Mouse (Mus musculus) embryonic facial prominence, embryonic 14.5 days (tissue): Measurements from ENCODE around the gene Esr2. TPM values are rescaled to one million over a fixed set of nuclear protein-coding genes. Genes with fewer than 3 reads are reported as not detected.
A peak's percentile ranks its signal among the peaks of the same experiment; 100 is the strongest.
"Not testable (repeated sequence)": the region's sequence is repeated elsewhere in the genome, so short reads cannot be mapped to it uniquely, and the experiment has no call there.

ENCODE experiments used
- ATAC-seq: fragments of 200-750 bp; cut with Nextera tagmentation; 2 replicates; pipeline ENCODE4 v1.8.0; 2017; ENCODE audit warnings: low read depth, moderate number of reproducible peaks, moderate TSS enrichment
- DNase-seq: peaks from one replicate; pipeline ENCODE4 v3.0.0-alpha.2; 2015; ENCODE audit warnings: low spot score
- H3K27ac ChIP-seq: fragments of 300-500 bp; sonication (generic); replicated peaks from 2 replicates; pipeline ENCODE4 v1.5.1; 2014; ENCODE audit warnings: low read depth, mild to moderate bottlenecking, low read length, moderate library complexity
- H3K27me3 ChIP-seq: fragments of 300-500 bp; sonication (generic); replicated peaks from 2 replicates; pipeline ENCODE4 v1.6.1; 2014; ENCODE audit warnings: low read length; ENCODE audit not compliant: control insufficient read depth, insufficient read depth
- H3K36me3 ChIP-seq: fragments of 300-500 bp; sonication (generic); 2 replicates; pipeline ENCODE4 v1.6.1; 2014; ENCODE audit warnings: low read length, mixed read lengths; ENCODE audit not compliant: control insufficient read depth, insufficient read depth
- H3K4me1 ChIP-seq: fragments of 300-500 bp; sonication (generic); 2 replicates; pipeline ENCODE4 v1.6.1; 2014; ENCODE audit warnings: antibody characterized with exemption, low read length; ENCODE audit not compliant: control insufficient read depth, insufficient read depth
- H3K4me2 ChIP-seq: fragments of 300-500 bp; sonication (generic); 2 replicates; pipeline ENCODE4 v1.6.1; 2014; ENCODE audit warnings: low read depth, mild to moderate bottlenecking, low read length, moderate library complexity, mixed read lengths
- H3K4me3 ChIP-seq: fragments of 300-500 bp; sonication (generic); 2 replicates; pipeline ENCODE4 v1.5.1; 2014; ENCODE audit warnings: low read depth, mild to moderate bottlenecking, low read length
- H3K9ac ChIP-seq: fragments of 300-500 bp; sonication (generic); 2 replicates; pipeline ENCODE4 v1.6.1; 2014; ENCODE audit warnings: low read depth, mild to moderate bottlenecking, low read length, moderate library complexity, mixed read lengths
- H3K9me3 ChIP-seq: fragments of 300-500 bp; sonication (generic); 2 replicates; pipeline ENCODE4 v1.6.1; 2016; ENCODE audit warnings: low read length; ENCODE audit not compliant: control insufficient read depth
- WGBS: fragments of 180-500 bp; shearing (Covaris S2); extraction: QIAGEN DNeasy Blood & Tissue Kit; methylation state at CpG from one replicate; pipeline ENCODE4 v1.1.7; 2014; 5-methylcytosine and 5-hydroxymethylcytosine counted together
- polyA plus RNA-seq: library from polyadenylated mRNA; unstranded; fragments of >200 nt; fragmentation: Nextera tagmentation; extraction: Ambion mirVana; gene quantifications from 2 replicates; pipeline ENCODE4 v1.2.1, GENCODE M21; 2014

Gene Esr2
- polyA plus RNA-seq, 1 experiment from 2014 or later, result not detected

GRCm38 (mm10) chr12:76181471-76181870, 4.4 kb upstream of the Esr2 start:
- Histone ChIP-seq H3K36me3 (no peaks in the 10 kb centered on the region), H3K9ac (no peak overlapping the region), H3K4me2 (no peak overlapping the region), H3K4me3 (no peak overlapping the region), H3K27me3 (no peaks in the 10 kb centered on the region), H3K9me3 (no peaks in the 10 kb centered on the region), H3K4me1 (no peaks in the 10 kb centered on the region), H3K27ac (no peak overlapping the region)
- ATAC-seq (no peak), DNase-seq (no peak)
- 50% methylated on average over 8 of the region's 8 CpGs for WGBS

- H3K4me2 ChIP-seq, result no peak overlapping the region
These were observed 3.4 kb upstream of the Esr2 start for GRCm38 (mm10) chr12:76180442-76180841.

DNA sequence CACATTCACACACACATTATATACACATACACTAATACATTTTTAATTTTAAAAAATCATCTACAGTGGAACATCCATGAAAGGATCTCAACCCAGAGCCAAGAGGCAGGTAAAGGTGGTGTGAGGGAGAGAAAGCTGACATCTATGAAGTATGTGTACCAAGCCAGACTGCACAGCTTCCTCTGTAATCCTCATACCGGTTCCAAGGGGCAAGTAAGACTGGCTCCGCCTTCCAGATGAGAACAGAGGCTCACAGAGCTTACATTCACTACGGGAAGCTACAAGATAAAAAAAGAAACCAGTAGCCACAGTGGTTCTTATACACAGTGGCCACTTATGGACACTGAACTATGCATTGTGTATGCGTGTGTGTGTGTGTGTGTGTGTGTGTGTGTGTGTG, 2.5 kb upstream of the Esr2 start:
- ATAC-seq, result 0 out of 2 replicates have a peak, but pooled peaks have one; percentile 27

More at GRCm38 (mm10) chr12:76180442-76180841, 3.4 kb upstream of the Esr2 start:
- DNase-seq (no peak), ATAC-seq (no peak)
- H3K9me3 ChIP-seq, result no peaks in the 10 kb centered on the region
- no peak overlapping the region for H3K9ac ChIP-seq
- no peaks in the 10 kb centered on the region for H3K27me3 ChIP-seq
- WGBS, result 60% methylated on average over 6 of the region's 6 CpGs
- H3K36me3 ChIP-seq, result no peaks in the 10 kb centered on the region
- H3K27ac ChIP-seq, result no peak overlapping the region
- H3K4me1 ChIP-seq, result no peaks in the 10 kb centered on the region
- H3K4me3 ChIP-seq, result no peak overlapping the region

GRCm38 (mm10) chr12:76179051-76179450, 2.0 kb upstream of the Esr2 start:
- Histone ChIP-seq H3K4me1 (no peaks in the 10 kb centered on the region), H3K9ac (no peak overlapping the region), H3K9me3 (no peaks in the 10 kb centered on the region), H3K4me3 (no peak overlapping the region), H3K27me3 (0 out of 2 replicates have a peak, but pooled peaks cover 4% of the 10 kb centered on the region), H3K27ac (no peak overlapping the region), H3K4me2 (no peak overlapping the region), H3K36me3 (no peaks in the 10 kb centered on the region)
- ATAC-seq, result no peak
- peak; percentile 58 for DNase-seq
- WGBS, result 57% methylated on average over 5 of the region's 5 CpGs

More for the DNA sequence above, 2.5 kb upstream of the Esr2 start:
- no peak for DNase-seq
- H3K9ac ChIP-seq, result no peak overlapping the region
- WGBS, result 54% methylated on average over 4 of the region's 4 CpGs
- no peaks in the 10 kb centered on the region for H3K9me3 ChIP-seq
- H3K36me3 ChIP-seq, result no peaks in the 10 kb centered on the region
- H3K4me1 ChIP-seq, result no peaks in the 10 kb centered on the region
- H3K4me3 ChIP-seq, result no peak overlapping the region
- H3K27me3 ChIP-seq, result 0 out of 2 replicates have a peak, but pooled peaks cover 3% of the 10 kb centered on the region
- no peak overlapping the region for H3K4me2 ChIP-seq
- no peak overlapping the region for H3K27ac ChIP-seq

DNA sequence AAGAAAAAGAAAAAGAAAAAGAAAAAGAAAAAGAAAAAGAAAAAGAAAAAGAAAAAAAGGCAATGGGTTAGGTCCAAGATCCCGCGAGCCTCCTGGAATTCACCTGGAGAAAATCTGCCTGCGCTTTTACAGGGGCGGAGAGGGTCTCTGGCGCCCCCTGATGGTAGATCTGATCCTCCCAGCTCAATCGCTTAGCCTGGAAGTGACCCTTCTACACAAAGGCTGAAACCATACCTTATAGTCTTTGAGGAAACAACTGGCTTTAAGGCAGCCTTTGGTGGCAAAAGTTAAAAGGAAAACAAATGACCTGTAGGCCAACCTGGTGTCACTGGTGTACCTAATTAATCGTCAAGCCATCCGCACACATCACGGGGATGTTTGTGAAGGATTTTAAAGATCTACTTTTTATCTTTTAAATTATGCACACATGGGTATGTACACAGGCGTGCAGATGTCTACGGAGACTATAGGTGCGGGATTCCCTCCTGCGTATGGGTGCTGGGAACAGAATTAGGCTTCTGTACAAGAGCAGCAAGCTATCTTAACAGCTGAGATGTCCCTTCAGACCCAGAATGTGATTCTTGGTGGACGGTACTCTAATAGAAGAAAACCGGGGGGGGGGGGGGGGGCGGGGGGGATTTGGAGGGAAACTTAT, 932 bp upstream of the Esr2 start:
- DNase-seq, result peak; percentile 80
- Histone ChIP-seq H3K27me3 (0 out of 2 replicates have a peak, but pooled peaks cover 4% of the 10 kb centered on the region), H3K27ac (no peak overlapping the region), H3K4me2 (peak overlapping the region; percentile 95), H3K9ac (no peak overlapping the region), H3K9me3 (no peaks in the 10 kb centered on the region), H3K4me1 (no peaks in the 10 kb centered on the region), H3K36me3 (no peaks in the 10 kb centered on the region), H3K4me3 (peak overlapping the region; percentile 40)
- WGBS, result 36% methylated on average over 16 of the region's 16 CpGs
- ATAC-seq, result peak; percentile 81; the same call in 1 of the 2 replicates

- 27% methylated on average over 5 of the region's 5 CpGs for WGBS
- no peak overlapping the region for H3K4me2 ChIP-seq
- ATAC-seq, result no peak
- H3K4me3 ChIP-seq, result no peak overlapping the region
- 0 out of 2 replicates have a peak, but pooled peaks cover 3% of the 10 kb centered on the region for H3K4me1 ChIP-seq
- H3K9ac ChIP-seq, result no peak overlapping the region
- no peaks in the 10 kb centered on the region for H3K27me3 ChIP-seq
- DNase-seq, result no peak
- no peak overlapping the region for H3K27ac ChIP-seq
- H3K9me3 ChIP-seq, result no peaks in the 10 kb centered on the region
- no peaks in the 10 kb centered on the region for H3K36me3 ChIP-seq
These were observed 11.4 kb downstream of the Esr2 start for GRCm38 (mm10) chr12:76165641-76166040.

DNA sequence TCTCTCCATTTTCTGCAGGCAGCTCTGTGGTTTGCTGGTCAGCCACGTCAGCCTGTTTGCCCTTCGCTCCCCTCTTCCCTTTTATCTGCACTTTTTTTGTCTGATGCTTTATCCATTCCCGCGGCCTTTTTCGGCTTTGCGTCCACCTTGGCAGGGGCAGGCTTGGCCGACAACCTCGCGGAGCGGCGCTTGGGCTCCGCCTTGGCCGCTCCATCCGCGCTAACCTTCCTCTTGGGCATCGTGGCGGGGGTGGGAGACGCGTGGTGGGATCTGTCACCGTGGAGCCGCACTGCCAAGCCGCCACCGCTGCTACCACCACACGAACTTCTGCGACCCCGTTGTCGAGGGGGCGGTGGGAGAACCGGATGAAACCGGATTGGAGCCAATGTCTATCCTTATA, 24.7 kb downstream of the Esr2 start:
- ATAC-seq, H3K4me1 ChIP-seq, DNase-seq, H3K36me3 ChIP-seq, H3K27me3 ChIP-seq, H3K9me3 ChIP-seq, H3K27ac ChIP-seq: not testable (repeated sequence)
- H3K4me2 ChIP-seq, result peak overlapping the region; percentile 61
- peak overlapping the region; percentile 52; the same call in 1 of the 2 replicates for H3K9ac ChIP-seq
- H3K4me3 ChIP-seq, result peak overlapping the region; percentile 35
- 16% methylated on average over 30 of the region's 30 CpGs for WGBS

DNA sequence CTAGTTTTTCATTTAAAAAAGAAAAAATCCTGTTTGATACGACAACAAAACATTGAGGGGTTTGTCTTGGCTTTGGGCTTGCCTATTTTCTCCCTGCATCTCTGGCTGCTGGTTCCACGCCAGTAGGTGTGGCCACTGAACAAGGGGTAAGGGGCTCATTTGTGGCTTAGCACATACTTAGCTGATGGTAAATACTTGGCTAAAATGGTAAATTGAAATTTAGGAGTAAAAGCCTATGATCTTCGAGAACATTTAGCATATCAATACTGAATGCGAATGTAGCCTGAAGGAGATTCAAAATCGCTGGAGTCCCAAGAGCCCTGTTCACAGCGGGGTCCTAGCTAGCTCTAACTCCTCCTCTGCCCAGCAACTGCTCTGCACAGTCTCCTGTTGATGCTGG, 40.4 kb downstream of the Esr2 start:
- H3K4me2 ChIP-seq, result 0 out of 2 replicates have a peak overlapping the region, but pooled peaks have one; percentile 11

GRCm38 (mm10) chr12:76133081-76133480, 44.0 kb downstream of the Esr2 start:
- H3K4me2 ChIP-seq, DNase-seq, H3K27me3 ChIP-seq, ATAC-seq, H3K9ac ChIP-seq, H3K36me3 ChIP-seq, H3K4me3 ChIP-seq, H3K27ac ChIP-seq, H3K9me3 ChIP-seq, H3K4me1 ChIP-seq: not testable (repeated sequence)
- WGBS, result 82% methylated on average over 9 of the region's 9 CpGs

More for the DNA sequence above, 40.4 kb downstream of the Esr2 start:
- H3K9me3 ChIP-seq, result no peaks in the 10 kb centered on the region
- H3K4me1 ChIP-seq, result no peaks in the 10 kb centered on the region
- peak; percentile 26 for DNase-seq
- H3K27me3 ChIP-seq, result no peaks in the 10 kb centered on the region
- no peak overlapping the region for H3K9ac ChIP-seq
- no peak for ATAC-seq
- H3K27ac ChIP-seq, result no peak overlapping the region
- H3K36me3 ChIP-seq, result no peaks in the 10 kb centered on the region
- H3K4me3 ChIP-seq, result no peak overlapping the region
- WGBS, result 22% methylated on average over 6 of the region's 6 CpGs
